Mouse (Mus musculus) cortical plate, adult 2 months (tissue): ENCODE data around the gene Foxp1.

Experiments
- CTCF ChIP-seq: fragments of 200-500 bp; IDR thresholded peaks from 2 replicates; pipeline ENCODE4 v1.5.1; 2011; ENCODE audit warnings: mild to moderate bottlenecking, control low read depth, low read length; ENCODE audit not compliant: insufficient read depth; ENCODE audit errors: extremely low read depth
- POLR2A ChIP-seq: fragments of 200-500 bp; IDR thresholded peaks from 2 replicates; pipeline ENCODE4 v1.6.1; 2011; ENCODE audit warnings: mild to moderate bottlenecking, low read length, control low read depth; ENCODE audit not compliant: insufficient read depth; ENCODE audit errors: extremely low read depth

- TF ChIP-seq CTCF (no peak), POLR2A (no peak)
Observed at GRCm38 (mm10) chr6:99201271-99201705, 321.2 kb downstream of the Foxp1 start.
